Mouse (Mus musculus) intestine, embryonic 14.5 days (tissue): ENCODE measurements around the gene 2410004B18Rik. TPM values are rescaled to one million over a fixed set of nuclear protein-coding genes. Genes with fewer than 3 reads are reported as not detected.

Experiments
- ATAC-seq: fragments of 200-750 bp; cut with Nextera tagmentation; replicated peaks from 2 replicates; pipeline ENCODE4 v1.8.0; 2017; ENCODE audit warnings: low read depth, moderate number of reproducible peaks, moderate TSS enrichment, moderate library complexity; ENCODE audit not compliant: low FRiP score, low TSS enrichment
- DNase-seq: peaks from one replicate; pipeline ENCODE4 v3.0.0-alpha.2; 2018; ENCODE audit warnings: low spot score
- H3K27ac ChIP-seq: fragments of 300-500 bp; sonication (generic); 2 replicates; pipeline ENCODE4 v1.5.1; 2014; ENCODE audit warnings: low read depth, mild to moderate bottlenecking, control low read depth
- H3K27me3 ChIP-seq: fragments of 300-500 bp; sonication (generic); replicated peaks from 2 replicates; pipeline ENCODE4 v1.6.1; 2014; ENCODE audit warnings: low read length, control low read depth; ENCODE audit not compliant: control insufficient read depth, insufficient read depth
- H3K36me3 ChIP-seq: fragments of 300-500 bp; sonication (generic); 2 replicates; pipeline ENCODE4 v1.6.1; 2014; ENCODE audit warnings: low read length, control low read depth; ENCODE audit not compliant: control insufficient read depth, insufficient read depth
- H3K4me1 ChIP-seq: fragments of 300-500 bp; sonication (generic); replicated peaks from 2 replicates; pipeline ENCODE4 v1.6.1; 2014; ENCODE audit warnings: low read length, control low read depth, mixed read lengths; ENCODE audit not compliant: control insufficient read depth, insufficient read depth
- H3K4me2 ChIP-seq: fragments of 300-500 bp; sonication (generic); 2 replicates; pipeline ENCODE4 v1.6.1; 2014; ENCODE audit warnings: low read length
- H3K4me3 ChIP-seq: fragments of 300-500 bp; sonication (generic); 2 replicates; pipeline ENCODE4 v1.5.1; 2014; ENCODE audit warnings: low read depth, low read length, control low read depth, mixed read lengths
- H3K9ac ChIP-seq: fragments of 300-500 bp; sonication (generic); 2 replicates; pipeline ENCODE4 v1.6.1; 2014; ENCODE audit warnings: mild to moderate bottlenecking, low read length
- H3K9me3 ChIP-seq: fragments of 300-500 bp; sonication (generic); 2 replicates; pipeline ENCODE4 v1.6.1; 2016; ENCODE audit warnings: low read length, control low read depth; ENCODE audit not compliant: control insufficient read depth
- WGBS: fragments of 180-500 bp; shearing (Covaris S2); extraction: QIAGEN DNeasy Blood & Tissue Kit; methylation state at CpG from one replicate; pipeline ENCODE4 v1.1.7; 2014; 5-methylcytosine and 5-hydroxymethylcytosine counted together
- polyA plus RNA-seq: library from polyadenylated mRNA; unstranded; fragments of >200 nt; fragmentation: Nextera tagmentation; extraction: Ambion mirVana; gene quantifications from 2 replicates; pipeline ENCODE4 v1.2.1, GENCODE M21; 2014

2410004B18Rik gene
- polyA plus RNA-seq, 1 experiment from 2014 or later: 50.7 TPM

DNA sequence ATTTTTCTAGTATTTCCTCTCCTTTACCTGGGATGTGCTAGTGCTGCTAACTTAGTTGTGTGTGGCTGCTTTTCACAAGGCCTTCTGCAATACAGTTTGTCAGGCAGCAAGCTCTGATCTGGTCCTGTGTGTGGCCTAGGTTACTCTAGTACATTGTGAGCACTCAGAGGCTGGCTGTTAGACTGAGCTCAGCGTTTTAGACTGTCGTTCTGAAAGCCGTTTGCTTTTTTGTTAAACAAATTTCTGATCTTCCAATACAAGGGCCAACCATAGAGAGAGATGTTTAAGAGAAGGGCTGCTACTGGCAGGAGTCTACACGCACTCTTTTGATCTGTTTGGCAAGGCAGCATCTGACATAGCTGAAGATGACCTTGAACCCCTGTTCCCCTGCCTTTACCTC lies 2.2 kb downstream of the 2410004B18Rik start:
- H3K9ac ChIP-seq: no peak overlapping the region
- 81% methylated on average over 4 of the region's 4 CpGs for WGBS

DNA sequence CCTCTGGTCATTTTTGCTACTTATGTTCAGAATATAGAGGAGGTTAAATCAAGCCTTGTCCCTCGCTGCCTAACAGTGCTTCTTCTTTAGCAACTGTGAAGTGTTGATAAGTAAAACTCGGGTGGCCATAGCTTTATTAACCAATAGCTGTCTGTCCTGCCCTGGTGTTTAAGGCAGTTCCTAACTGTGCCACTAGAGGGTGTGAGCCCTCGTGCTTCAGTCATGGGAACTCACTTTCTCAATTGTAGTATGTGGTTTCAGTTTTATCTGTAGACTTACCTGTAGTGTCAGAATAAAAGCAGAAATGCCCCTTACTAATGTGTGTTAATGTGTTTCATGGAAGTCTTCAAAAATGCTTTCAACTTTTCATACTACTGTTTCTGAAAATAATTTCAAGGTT lies 4.2 kb downstream of the 2410004B18Rik start:
- no peak overlapping the region for H3K4me3 ChIP-seq
- H3K36me3 ChIP-seq: peaks cover 55% of the 10 kb centered on the region
- H3K27me3 ChIP-seq: no peaks in the 10 kb centered on the region
- WGBS: 14% methylated on average over 3 of the region's 3 CpGs
- H3K4me1 ChIP-seq: peaks cover 16% of the 10 kb centered on the region
- ATAC-seq (no peak), DNase-seq (peak; percentile 86)
- H3K4me2 ChIP-seq: no peak overlapping the region
- H3K27ac ChIP-seq: no peak overlapping the region
- no peaks in the 10 kb centered on the region for H3K9me3 ChIP-seq
- H3K9ac ChIP-seq: no peak overlapping the region

More for the DNA sequence above, 2.2 kb downstream of the 2410004B18Rik start:
- DNase-seq: no peak
- H3K27me3 ChIP-seq: no peaks in the 10 kb centered on the region
- H3K4me2 ChIP-seq: no peak overlapping the region
- H3K36me3 ChIP-seq: peaks cover 50% of the 10 kb centered on the region
- H3K27ac ChIP-seq: no peak overlapping the region
- no peak for ATAC-seq
- H3K9me3 ChIP-seq: no peaks in the 10 kb centered on the region
- peaks cover 16% of the 10 kb centered on the region for H3K4me1 ChIP-seq
- no peak overlapping the region for H3K4me3 ChIP-seq

DNA sequence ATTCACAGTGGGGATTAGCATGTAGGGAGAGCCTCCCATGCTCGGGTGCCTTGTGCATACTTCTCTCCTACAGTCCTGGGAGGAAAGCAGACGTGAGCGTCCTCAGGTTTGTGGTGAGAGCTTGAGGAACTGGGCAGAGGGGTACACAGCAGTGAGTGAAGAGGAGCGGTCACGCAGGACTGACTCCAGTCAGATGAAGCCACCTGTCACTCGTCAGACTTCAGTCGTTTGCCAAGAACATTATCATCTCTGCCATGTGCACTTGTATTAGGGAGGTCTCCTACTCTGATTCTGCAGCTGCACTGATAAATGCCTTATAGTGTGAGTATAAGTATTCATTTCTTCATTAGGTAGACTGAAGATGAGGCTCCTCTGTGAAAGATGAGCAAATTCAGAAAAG lies 6.5 kb downstream of the 2410004B18Rik start:
- Histone ChIP-seq H3K36me3 (peaks cover 50% of the 10 kb centered on the region), H3K4me3 (no peak overlapping the region), H3K27ac (no peak overlapping the region), H3K9ac (no peak overlapping the region), H3K9me3 (no peaks in the 10 kb centered on the region), H3K4me2 (no peak overlapping the region), H3K27me3 (no peaks in the 10 kb centered on the region), H3K4me1 (peaks cover 6% of the 10 kb centered on the region)
- 88% methylated on average over 7 of the region's 7 CpGs for WGBS
- ATAC-seq (no peak), DNase-seq (no peak)

DNA sequence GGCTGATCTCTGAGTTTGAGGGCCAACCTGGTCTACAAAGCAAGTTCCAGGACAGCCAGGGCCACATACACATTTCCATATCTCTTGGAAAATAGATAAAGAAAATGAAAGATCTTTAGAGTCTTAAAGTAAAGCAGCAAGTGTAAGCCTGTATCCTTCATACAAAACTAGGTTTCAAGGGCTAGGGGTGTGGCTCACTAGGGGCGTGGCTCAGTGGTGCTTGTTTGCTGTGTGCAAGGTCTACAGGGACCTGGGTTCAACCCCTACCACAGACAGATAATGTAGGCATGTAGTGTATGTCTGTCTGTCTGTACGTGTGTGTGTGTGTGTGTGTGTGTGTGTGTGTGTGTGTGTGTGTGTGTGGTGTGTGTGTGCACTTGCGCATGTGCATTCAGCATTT lies 8.1 kb downstream of the 2410004B18Rik start:
- no peaks in the 10 kb centered on the region for H3K4me1 ChIP-seq
- no peak overlapping the region for H3K4me2 ChIP-seq
- no peak overlapping the region for H3K9ac ChIP-seq
- H3K36me3 ChIP-seq: peaks cover 39% of the 10 kb centered on the region
- DNase-seq: no peak
- no peak for ATAC-seq
- WGBS: 85% methylated on average over 3 of the region's 3 CpGs
- no peaks in the 10 kb centered on the region for H3K9me3 ChIP-seq
- H3K27ac ChIP-seq: no peak overlapping the region
- no peak overlapping the region for H3K4me3 ChIP-seq
- no peaks in the 10 kb centered on the region for H3K27me3 ChIP-seq

DNA sequence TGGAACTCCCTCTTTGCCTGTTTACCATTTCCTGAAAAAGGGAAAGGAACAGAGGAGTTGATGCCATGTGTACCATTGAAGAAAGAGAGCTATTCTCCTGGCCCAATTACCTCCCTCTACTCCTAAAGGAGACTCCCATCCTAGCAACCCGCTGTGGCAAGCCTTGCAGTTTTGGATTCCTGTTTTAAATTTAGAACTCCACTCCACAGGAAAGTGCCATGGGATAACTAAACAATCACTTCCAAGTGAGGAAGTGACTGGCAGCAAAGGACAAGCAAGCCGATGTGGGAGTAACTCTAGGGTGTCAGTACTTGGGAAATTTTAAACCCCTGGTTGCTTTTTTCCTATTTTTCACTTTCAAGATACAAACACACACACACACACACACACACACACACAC lies 8.8 kb downstream of the 2410004B18Rik start:
- H3K4me1 ChIP-seq: no peaks in the 10 kb centered on the region
- no peaks in the 10 kb centered on the region for H3K9me3 ChIP-seq
- H3K27ac ChIP-seq: no peak overlapping the region
- no peaks in the 10 kb centered on the region for H3K27me3 ChIP-seq
- H3K4me2 ChIP-seq: no peak overlapping the region
- peaks cover 34% of the 10 kb centered on the region for H3K36me3 ChIP-seq
- no peak overlapping the region for H3K9ac ChIP-seq
- WGBS: 57% methylated on average over 2 of the region's 2 CpGs
- H3K4me3 ChIP-seq: no peak overlapping the region
- DNase-seq: no peak
- no peak for ATAC-seq

DNA sequence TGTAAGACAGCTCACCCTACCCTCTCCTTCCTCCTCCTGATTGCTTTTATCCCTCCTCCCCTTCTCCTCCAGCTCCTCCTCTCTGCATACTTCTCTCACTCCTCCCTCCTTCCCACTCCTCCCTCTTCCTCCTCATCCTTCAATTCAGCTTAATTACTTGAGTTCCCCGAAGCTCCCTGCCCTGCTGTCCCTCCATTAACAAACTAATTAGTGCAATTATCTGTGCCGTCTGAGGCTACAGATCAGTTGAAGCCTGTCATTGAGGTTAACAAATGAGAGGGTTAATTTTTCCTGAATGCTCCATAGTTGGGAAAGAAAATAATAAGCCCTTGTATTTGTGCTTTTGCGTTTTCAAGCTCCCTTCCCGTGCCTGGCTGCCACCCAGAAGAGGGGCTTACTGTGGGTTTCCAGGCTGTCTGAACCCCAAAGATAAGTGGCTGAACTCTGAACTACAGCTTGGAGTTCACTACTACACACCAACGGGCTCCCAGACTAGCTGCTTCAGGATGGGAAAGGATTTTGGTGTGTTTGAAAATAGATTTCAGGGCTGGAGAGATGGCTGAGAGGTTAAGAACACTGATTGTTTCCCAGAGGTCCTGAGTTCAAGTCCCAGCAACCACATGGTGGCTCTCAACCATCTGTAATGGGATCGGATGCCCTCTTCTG lies 9.9 kb downstream of the 2410004B18Rik start:
- Histone ChIP-seq H3K9ac (no peak overlapping the region), H3K27me3 (no peaks in the 10 kb centered on the region), H3K4me1 (no peaks in the 10 kb centered on the region), H3K4me3 (no peak overlapping the region), H3K27ac (no peak overlapping the region), H3K9me3 (no peaks in the 10 kb centered on the region), H3K36me3 (peaks cover 26% of the 10 kb centered on the region), H3K4me2 (no peak overlapping the region)
- 39% methylated on average over 6 of the region's 6 CpGs for WGBS
- DNase-seq (no peak), ATAC-seq (no peak)

DNA sequence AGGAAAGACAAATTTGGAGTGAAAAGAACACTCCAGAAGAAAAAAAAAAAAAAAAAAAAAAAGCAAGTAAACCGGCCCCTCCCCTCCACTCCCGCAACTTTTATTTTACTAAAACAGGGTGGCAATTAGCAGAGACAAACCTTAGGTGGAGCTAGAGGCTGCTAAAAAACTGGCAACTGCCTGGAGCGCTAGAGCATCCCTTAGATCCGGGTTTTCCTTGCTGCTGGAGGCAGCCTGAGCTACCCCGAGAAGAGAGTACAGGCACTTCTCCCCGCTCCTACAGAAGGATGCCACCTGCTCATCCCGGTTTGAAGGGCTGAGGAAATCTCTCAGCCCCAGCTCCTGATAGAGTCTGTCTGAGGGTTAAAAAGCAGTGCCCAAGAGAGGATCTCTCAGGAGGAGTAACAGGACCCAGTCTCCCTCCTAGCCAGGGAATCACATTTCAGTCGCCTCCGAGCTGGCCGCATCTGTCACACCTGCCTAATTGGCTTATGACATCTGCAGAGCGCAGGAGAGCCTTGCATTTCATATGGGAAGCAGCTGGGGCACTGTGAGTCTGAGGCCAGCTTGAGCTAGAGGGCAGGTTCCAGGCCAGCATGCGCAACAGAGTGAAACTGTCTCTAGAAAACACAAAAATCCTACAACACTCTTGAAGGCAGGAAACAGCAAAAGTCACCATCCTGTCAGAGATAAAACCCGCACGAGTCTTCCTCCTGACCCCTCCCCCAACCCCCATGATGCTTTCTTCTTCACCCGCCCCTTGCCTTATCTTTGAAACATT lies 12.4 kb downstream of the 2410004B18Rik start:
- no peaks in the 10 kb centered on the region for H3K4me1 ChIP-seq
- peak overlapping the region; percentile 10; the same call in 1 of the 2 replicates for H3K4me3 ChIP-seq
- no peaks in the 10 kb centered on the region for H3K27me3 ChIP-seq
- H3K36me3 ChIP-seq: peaks cover 2% of the 10 kb centered on the region
- no peak overlapping the region for H3K9ac ChIP-seq
- DNase-seq (peak; percentile 75), ATAC-seq (peak; percentile 70)
- H3K4me2 ChIP-seq: peak overlapping the region; percentile 24
- no peaks in the 10 kb centered on the region for H3K9me3 ChIP-seq
- no peak overlapping the region for H3K27ac ChIP-seq
- WGBS: 10% methylated on average over 15 of the region's 15 CpGs

- H3K4me3 ChIP-seq: no peak overlapping the region
- ATAC-seq (no peak), DNase-seq (no peak)
- H3K27me3 ChIP-seq: no peaks in the 10 kb centered on the region
- no peak overlapping the region for H3K9ac ChIP-seq
- H3K9me3 ChIP-seq: no peaks in the 10 kb centered on the region
- no peaks in the 10 kb centered on the region for H3K36me3 ChIP-seq
- H3K4me1 ChIP-seq: no peaks in the 10 kb centered on the region
- H3K27ac ChIP-seq: no peak overlapping the region
- peak overlapping the region; percentile 24; the same call in 1 of the 2 replicates for H3K4me2 ChIP-seq
- 43% methylated on average over 5 of the region's 5 CpGs for WGBS
These were observed 13.0 kb downstream of the 2410004B18Rik start for GRCm38 (mm10) chr3:145950815-145951130.
